Mouse (Mus musculus) cerebellum, adult 11-12 months (tissue): ENCODE results near the gene Cyp4v3.

Source experiments
- DNase-seq: peaks from one replicate; pipeline ENCODE4 v3.0.0; 2022

Cyp4v3 gene

GRCm38 (mm10) chr8:45310967-45311366, 22.0 kb downstream of the Cyp4v3 start:
- no peak for DNase-seq

DNA sequence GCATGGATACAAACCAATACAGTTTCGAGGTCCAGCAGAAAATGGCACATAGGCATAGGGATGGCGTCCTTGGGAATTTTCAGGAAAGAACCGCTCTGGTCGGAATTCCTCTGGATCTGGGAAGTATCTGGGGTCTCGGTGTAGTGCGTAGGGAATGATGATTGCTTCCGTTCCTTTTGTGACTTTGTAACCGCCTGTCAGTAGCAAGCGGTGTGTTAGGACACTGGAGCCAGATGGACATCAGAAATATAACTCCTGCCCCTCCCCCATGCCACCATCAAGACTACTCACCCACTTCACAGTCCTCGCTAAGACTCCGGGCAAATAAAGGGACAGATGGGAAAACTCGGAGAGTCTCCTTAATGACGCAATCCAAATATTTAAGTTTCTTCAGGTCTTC, 24.6 kb downstream of the Cyp4v3 start, which contains the start of gene Gm45753:
Gene Gm45753, minus strand, starts transcription at position 101 of the 400 bp plus-strand sequence.
- no peak for DNase-seq

GRCm38 (mm10) chr8:45305479-45305878, 27.5 kb downstream of the Cyp4v3 start:
- DNase-seq = no peak

DNA sequence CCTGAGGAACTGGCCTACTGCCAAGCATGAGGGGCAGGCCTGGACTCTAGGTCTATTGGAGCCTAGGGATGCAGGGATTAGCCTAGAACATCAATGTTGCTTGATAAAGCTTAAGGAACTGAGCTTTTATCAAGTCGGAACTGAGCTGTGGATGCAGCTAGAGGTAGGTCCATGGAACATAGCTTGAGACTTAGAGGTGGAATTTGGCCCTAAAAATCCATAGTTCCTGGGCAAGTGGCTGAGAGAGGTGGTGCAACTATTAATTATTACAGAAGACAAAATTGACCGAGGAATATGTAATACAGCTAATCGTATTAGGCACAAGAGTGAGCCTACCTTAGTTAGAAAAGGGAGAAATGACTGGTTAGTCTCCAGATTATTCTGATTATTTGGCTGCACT, 28.7 kb downstream of the Cyp4v3 start:
- no peak for DNase-seq

DNA sequence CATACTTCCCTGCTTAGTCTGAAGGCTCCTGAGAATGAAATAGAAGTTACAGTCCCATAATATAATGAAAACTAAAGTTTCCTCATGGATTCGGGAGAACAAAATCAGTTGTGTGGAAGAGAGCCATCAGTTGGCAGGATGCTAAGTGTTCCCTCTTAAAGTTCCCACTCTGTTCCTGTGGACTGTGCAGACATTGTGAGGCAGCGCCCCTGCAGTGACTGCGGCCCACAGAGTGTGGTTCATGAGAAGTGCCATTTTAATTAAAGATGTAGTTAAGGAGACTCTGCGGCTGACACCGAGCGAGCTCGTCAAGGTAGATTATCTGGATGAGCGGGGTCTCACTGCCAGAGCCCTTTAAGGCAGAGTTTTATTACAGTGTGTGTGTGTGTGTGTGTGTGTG, 30.6 kb downstream of the Cyp4v3 start:
- no peak for DNase-seq

DNA sequence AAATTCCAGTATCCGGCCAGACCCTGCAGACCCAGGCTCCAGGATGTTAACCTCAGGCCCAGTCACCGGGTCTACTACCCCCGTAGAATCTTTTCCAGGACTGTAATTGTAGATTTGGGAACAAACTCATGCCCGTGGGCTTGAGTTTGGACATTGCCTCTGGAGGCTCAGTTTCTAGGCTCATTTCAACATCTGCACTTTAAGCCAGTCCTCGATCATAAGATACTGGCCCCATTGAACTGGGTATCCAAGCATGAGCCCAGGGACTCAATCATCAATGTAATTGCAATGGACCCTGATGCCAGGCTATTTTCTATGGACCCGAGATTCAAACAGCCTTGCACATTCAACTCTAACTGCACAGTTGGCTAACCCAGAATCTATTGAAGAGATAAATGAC, 37.7 kb downstream of the Cyp4v3 start:
- no peak for DNase-seq

DNA sequence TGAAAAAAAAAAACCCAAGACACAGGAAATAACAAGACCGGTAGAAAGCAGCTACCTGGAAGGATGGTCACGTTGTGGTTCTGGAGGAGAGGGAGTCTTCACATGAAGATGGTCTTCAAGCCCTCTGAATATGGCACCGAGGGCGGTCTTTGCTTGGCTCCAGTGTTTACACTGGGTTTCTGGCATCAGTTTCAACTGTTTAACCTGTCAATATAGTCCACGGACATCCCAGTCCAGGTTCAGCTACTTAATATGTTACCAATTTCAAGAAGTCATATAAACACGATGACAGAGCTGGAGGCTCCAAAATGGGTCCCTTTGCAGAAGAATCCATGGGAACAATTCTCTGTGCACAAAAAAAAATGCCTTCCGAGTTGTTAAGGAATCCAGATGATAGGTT, 38.3 kb downstream of the Cyp4v3 start, which contains the start of gene Klkb1:
Gene Klkb1, minus strand, starts transcription at position 173 of the 400 bp plus-strand sequence.
- DNase-seq = no peak

- peak; percentile 39 for DNase-seq
Observed at GRCm38 (mm10) chr8:45291790-45292189, 41.2 kb downstream of the Cyp4v3 start.

- no peak for DNase-seq
Observed at GRCm38 (mm10) chr8:45281630-45282029, 51.4 kb downstream of the Cyp4v3 start.

DNA sequence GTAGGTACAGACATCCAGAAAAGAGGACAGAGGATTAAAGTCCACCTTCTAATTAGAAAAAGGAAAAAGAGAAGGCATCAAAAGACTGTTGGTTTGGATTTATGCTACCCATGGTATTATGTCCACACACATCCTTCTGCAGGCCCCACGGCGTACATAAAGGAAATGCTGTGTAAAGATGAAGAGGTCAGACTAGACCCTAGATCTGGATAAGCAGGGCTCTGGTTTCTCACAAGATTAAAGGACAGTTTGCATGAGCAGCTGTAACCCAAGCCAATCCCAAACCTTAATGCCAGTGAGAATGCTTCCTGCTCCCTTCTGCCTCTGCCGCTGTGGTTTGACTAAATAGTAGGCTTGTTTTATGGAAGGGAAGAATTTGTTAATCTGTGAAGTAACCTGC, 55.6 kb downstream of the Cyp4v3 start:
- DNase-seq = no peak

DNA sequence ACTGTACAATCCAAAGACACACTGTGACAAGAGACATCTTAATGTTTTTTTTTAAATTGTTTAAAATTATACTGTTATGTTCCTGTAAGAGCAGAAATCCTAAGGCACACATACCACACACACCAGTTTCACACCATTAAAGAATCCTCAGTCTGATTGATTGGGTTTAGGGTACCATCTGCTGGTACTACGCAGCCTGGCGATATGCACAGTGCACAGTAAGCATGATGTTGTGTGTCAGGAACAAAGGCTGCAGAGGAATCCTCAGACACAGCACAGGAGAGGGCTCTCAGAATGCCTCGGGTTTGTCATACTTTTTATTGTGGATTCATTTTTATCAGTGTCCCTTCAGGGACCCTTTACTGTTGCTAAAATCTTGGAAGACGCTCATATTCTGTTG, 58.7 kb downstream of the Cyp4v3 start:
- no peak for DNase-seq

DNA sequence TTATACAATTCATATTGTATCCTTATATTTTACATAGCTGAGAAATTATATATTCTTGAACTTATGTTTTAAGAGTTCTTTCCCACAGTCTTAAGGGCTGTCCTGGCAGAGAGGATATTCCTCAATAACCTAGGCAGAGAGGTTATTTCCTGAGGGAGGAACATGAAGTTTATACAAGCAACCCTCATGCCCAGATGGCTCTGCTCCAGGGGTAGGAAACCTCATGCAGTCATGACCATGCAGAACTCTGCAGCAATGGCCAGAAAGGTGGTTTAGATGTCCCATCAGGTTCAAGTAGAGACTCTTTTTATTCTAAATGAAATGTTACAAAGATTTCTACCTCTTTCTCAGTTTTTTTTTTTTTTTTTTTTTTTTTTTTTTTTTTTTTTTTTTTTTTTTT, 64.0 kb downstream of the Cyp4v3 start:
- DNase-seq = no peak

DNA sequence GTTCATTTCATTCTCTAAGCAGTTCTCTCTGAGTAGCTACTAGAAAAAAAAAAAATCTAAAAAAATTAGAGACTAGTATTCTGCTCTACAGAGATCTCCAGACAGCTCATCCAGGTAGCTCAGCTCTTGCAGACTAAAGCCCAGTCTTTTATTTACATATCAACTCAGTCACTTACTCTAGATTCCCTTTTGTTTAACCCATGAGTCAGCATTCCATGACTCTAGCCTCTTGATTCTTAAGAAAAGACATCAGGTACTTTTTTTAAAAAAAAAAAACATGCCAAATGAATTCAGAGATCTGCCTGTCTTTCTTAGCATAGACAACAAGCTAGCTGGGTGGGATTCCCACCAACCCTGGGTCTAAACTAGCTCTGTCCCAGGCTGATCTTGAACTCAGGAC, 64.5 kb downstream of the Cyp4v3 start:
- DNase-seq = no peak

DNA sequence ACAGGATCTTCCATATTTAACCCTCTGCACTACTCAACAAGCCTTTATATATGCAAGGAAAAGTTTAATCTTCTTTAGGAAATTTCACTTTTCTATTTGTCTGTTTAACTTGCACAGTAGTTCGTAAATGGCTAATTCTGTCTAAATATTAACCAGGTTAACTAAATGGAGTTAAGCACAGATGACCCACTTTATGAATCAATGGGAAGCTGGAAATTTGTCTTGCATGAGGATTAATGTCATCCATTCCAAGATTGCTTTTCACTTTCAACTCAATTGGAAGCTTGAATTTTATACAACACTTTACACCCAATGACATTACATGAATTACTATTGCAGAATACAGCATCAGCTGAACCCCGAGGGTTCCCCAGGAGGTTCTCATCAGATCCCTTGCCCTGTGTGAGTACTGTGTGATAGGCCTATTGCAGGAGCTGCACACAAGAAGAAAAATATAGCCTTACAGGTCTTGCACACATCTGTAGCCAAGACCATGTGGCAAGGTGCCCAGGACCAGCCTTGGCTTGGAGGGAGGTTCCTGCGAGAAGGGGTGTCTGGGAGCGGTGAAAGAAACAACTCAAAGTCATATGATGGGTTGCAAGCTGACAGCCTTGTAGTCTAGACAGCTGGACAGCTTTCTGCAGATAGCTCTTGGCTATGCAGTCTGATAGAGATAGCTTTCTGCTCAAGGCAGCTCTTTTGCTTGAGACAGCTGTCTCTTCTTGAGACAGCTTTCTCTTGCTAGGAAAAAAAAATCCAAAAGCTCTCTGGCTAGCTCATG, 65.2 kb downstream of the Cyp4v3 start:
- DNase-seq = no peak

DNA sequence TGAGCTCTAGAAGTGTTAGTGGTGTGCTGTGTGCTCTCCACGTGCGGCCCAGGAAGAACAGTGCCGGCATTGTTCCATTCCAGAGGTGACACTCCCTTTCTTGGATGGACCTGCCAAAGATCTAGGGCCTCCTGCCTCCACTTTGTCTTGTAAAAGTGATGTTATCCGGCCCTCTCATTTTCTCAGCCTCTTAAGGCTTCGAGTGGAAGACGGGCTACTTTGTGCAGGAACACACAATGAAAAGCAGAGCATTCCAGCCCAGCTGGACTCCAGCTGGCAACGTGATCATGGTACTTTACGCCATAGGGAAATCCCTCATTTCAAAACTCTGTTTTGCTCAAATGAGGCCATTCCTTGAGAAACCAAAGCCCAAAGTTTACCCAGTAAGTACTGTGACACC, 66.0 kb downstream of the Cyp4v3 start:
- no peak for DNase-seq

GRCm38 (mm10) chr8:45264918-45265317, 68.1 kb downstream of the Cyp4v3 start:
- DNase-seq = no peak

DNA sequence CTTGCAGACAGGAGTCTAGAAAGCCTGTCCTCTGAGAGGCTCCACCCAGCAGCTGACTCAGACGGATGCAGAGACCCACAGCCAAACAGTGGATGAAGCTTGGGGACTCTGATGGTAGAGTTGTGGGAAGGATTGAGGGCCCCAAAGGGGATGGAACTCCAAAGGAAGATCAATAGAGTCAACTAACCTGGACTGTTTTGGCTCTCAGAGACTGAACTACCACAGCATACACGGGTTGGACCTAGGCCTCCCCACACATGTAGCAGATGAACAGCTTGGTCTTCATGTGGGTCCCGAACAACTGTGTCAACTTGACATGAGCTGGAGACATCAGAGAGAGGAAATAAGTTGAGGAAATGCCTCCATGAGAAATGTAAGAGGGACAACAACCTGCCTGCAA, 70.2 kb downstream of the Cyp4v3 start:
- no peak for DNase-seq

- no peak for DNase-seq
Observed at GRCm38 (mm10) chr8:45261920-45262319, 71.1 kb downstream of the Cyp4v3 start, which contains the start of gene F11. Gene F11, minus strand, starts transcription at chr8:45262031.

- no peak for DNase-seq
Observed at GRCm38 (mm10) chr8:45258421-45258820, 74.6 kb downstream of the Cyp4v3 start.

DNA sequence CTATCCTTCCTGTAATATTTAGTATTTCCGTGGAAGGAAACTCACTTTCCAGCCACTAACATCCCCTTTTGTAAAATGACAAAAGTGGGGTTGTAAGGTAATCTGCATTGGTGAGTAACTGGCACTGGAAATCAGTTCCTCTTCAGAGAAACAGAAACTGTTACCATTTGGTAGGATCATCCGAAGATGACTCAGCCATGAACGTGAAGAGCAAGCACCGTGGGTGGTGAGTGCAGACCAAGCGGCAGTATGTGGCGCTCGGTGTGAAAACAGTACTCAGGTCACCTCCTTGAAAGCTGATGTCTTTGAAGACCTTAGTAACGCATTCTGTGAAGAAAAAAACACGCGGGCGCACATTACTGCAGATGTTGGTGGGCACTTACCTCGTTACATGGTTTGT, 78.0 kb downstream of the Cyp4v3 start:
- DNase-seq = no peak
